Mouse (Mus musculus) hindbrain, embryonic 16.5 days (tissue): ENCODE measurements around the gene Zfp935. TPM values are rescaled to one million over a fixed set of nuclear protein-coding genes. Genes with fewer than 3 reads are reported as not detected.

ENCODE experiments used
- microRNA-seq: library from miRNA; unstranded; fragments of <30 nt; microRNA quantifications from one replicate; pipeline ENCODE4, GENCODE M21; 2017
- polyA plus RNA-seq: library from polyadenylated mRNA; unstranded; fragments of >200 nt; fragmentation: Nextera tagmentation; extraction: Ambion mirVana; gene quantifications from 2 replicates; pipeline ENCODE4 v1.2.1, GENCODE M21; 2015

Gene Zfp935
- polyA plus RNA-seq, 1 experiment from 2014 or later, result not detected

Small RNA genes lying within 50 kb of the gene (microRNA-seq; reads per million reads assigned to microRNA genes)
- gene Gm22256, result not detected

Other genes with a start within 250 kb of the Zfp935 start
- 1.8 and 2.7 TPM in 2 replicates for gene Gm3604, start 175.3 kb downstream of the Zfp935 start, polyA plus RNA-seq
- gene Gm49359, start 91.7 kb downstream of the Zfp935 start, polyA plus RNA-seq, result 13.1 and 15.4 TPM in 2 replicates
- 10.1 and 10.8 TPM in 2 replicates for gene Zfp934, start 12.7 kb upstream of the Zfp935 start, polyA plus RNA-seq
- 7.2 and 10.0 TPM in 2 replicates for gene 6720489N17Rik, start 65.7 kb upstream of the Zfp935 start, polyA plus RNA-seq
- 29.9 and 31.2 TPM in 2 replicates for gene Platr25, start 202.2 kb upstream of the Zfp935 start, polyA plus RNA-seq
- 9.9 and 10.7 TPM in 2 replicates for gene Gm5141, start 227.3 kb upstream of the Zfp935 start, polyA plus RNA-seq